Mouse (Mus musculus) ovary, adult 18-20 months (tissue): ENCODE measurements around the gene Btbd35f27.
"Not testable (repeated sequence)": the region's sequence is repeated elsewhere in the genome, so short reads cannot be mapped to it uniquely, and the experiment has no call there.

ENCODE experiments used
- DNase-seq: peaks from one replicate; pipeline ENCODE4 v3.0.0; 2022; ENCODE audit warnings: low spot score, mixed read lengths

Gene Btbd35f27

DNA sequence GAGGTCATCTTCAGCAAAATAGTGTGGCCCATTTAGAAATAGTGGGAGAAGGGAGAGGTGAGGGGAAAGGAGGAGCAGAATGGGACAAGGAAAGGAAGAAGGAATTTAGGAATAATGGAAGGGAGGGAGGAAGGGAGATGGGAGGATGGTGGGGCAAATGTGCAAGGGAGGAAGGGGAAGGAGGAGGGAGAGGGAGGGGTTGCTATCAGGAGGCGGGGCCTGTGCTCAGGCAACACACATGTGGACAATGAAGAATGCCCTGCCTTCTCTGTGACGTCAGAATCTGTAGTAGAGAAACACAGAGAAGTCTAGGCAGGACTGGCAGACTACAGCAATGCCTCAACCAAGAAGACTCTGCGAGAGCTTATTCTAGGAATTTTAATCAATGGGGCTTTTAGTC lies at the start of gene Btbd35f27:
Btbd35f27 (plus strand) TSS at position 301 of the 400 bp plus-strand sequence.
- not testable (repeated sequence) for DNase-seq
